ENCODE assay signal across 8 mouse cellular contexts in genomic region chr11:97949703-97950475, GRCm38 (mm10). TPM values are rescaled to one million over a fixed set of nuclear protein-coding genes. Genes with fewer than 3 reads are reported as not detected.
DNase-seq lines count a peak whose midpoint lies in the region; ATAC-seq lines count a peak whose summit lies in the region.

No protein-coding gene starts in this region.

- 0 out of 2 replicates have a peak overlapping the region, but pooled peaks have one; percentile 34 for H3K27ac ChIP-seq in neural tube, embryonic 15.5 days (replicated peaks)
- H3K27ac ChIP-seq in kidney, embryonic 14.5 days (ENCODE audit: low read depth, low read length) = no peak overlapping the region

- intact Hi-C loops in heart, postnatal 25 days (cut with DNase I) = no loop called here

- no peak overlapping the region for H3K9ac ChIP-seq in neural tube, embryonic 15.5 days (replicated peaks)
- no peak overlapping the region for H3K9ac ChIP-seq in kidney, embryonic 14.5 days (ENCODE audit: low read depth, low read length)

- H3K4me1 ChIP-seq in neural tube, embryonic 15.5 days = peaks cover 12% of the 10 kb centered on the region
- 0 out of 2 replicates have a peak, but pooled peaks cover 8% of the 10 kb centered on the region for H3K4me1 ChIP-seq in kidney, embryonic 14.5 days (ENCODE audit: control insufficient read depth, insufficient read depth, low read length)

- H3K36me3 ChIP-seq in neural tube, embryonic 15.5 days = no peaks in the 10 kb centered on the region
- H3K36me3 ChIP-seq in kidney, embryonic 14.5 days (ENCODE audit: control insufficient read depth, insufficient read depth, low read length) = no peaks in the 10 kb centered on the region

- no peaks in the 10 kb centered on the region for H3K27me3 ChIP-seq in neural tube, embryonic 15.5 days (replicated peaks)
- no peaks in the 10 kb centered on the region for H3K27me3 ChIP-seq in kidney, embryonic 14.5 days (ENCODE audit: control insufficient read depth, insufficient read depth, low read length)

- peak overlapping the region; percentile 11; the same call in 1 of the 2 replicates for H3K4me2 ChIP-seq in neural tube, embryonic 15.5 days
- no peak overlapping the region for H3K4me2 ChIP-seq in kidney, embryonic 14.5 days (replicated peaks; ENCODE audit: low read depth, low read length)

- no peaks in the 10 kb centered on the region for H3K9me3 ChIP-seq in neural tube, embryonic 15.5 days (replicated peaks)
- H3K9me3 ChIP-seq in kidney, embryonic 14.5 days (ENCODE audit: control insufficient read depth, low read length) = no peaks in the 10 kb centered on the region

- no peak overlapping the region for H3K4me3 ChIP-seq in neural tube, embryonic 15.5 days (replicated peaks)
- no peak overlapping the region for H3K4me3 ChIP-seq in kidney, embryonic 14.5 days (ENCODE audit: low read length)

- 29% methylated on average over 20 of the region's 20 CpGs for WGBS in neural tube, embryonic 15.5 days
- WGBS in kidney, embryonic 14.5 days = 58% methylated on average over 20 of the region's 20 CpGs

- peak; percentile 54 for DNase-seq in spleen, adult 12 weeks (ENCODE audit: low spot score)
- no peak for DNase-seq in spleen, postnatal 14 days (ENCODE audit: low spot score in 2 of 2)
- DNase-seq in c-Kit-positive CD71-positive TER-119-positive erythroid progenitor cells, embryonic 14.5 days (ENCODE audit: low spot score) = peak; percentile 66
- no peak for DNase-seq in right cerebral cortex, adult 2 months (ENCODE audit: low spot score in 2 of 2)
- DNase-seq in heart, postnatal 25 days (ENCODE audit: low spot score) = no peak

- peak; percentile 37 for ATAC-seq in inflammation-experienced regulatory T-cells, adult 6 months
- 0 out of 2 replicates have a peak, but pooled peaks have one; percentile 66 for ATAC-seq in neural tube, embryonic 15.5 days (ENCODE audit: low FRiP score)
- no peak for ATAC-seq in kidney, embryonic 14.5 days (ENCODE audit: low FRiP score, low TSS enrichment)

RNA-seq across cellular contexts. Expression of gene Plxdc1, which starts 36.4 kb away (rescaled TPM):
- polyA plus RNA-seq in inflammation-experienced regulatory T-cells, adult 6 months (2017; shearing (Covaris generic)) = 1 to 10 TPM; 1.1 to 8.5 (median 2.2) TPM
- 1.1 and 1.8 TPM in 2 replicates for polyA plus RNA-seq in neural tube, embryonic 15.5 days (2015; fragmentation: Nextera tagmentation; extraction: Ambion mirVana)
- 0.69 and 1.7 TPM in 2 replicates for polyA plus RNA-seq in kidney, embryonic 14.5 days (2014; fragmentation: Nextera tagmentation; extraction: Ambion mirVana)
- 1 to 10 TPM; 5.4 to 6.0 TPM for total RNA-seq in heart, postnatal 25 days (2021)

RNA-seq across cellular contexts. Expression of gene Arl5c, which starts 46.1 kb away (rescaled TPM):
- polyA plus RNA-seq in inflammation-experienced regulatory T-cells, adult 6 months (2017; shearing (Covaris generic)) = 10 to 100 TPM; 43.8 to 60.5 (median 53.2) TPM
- polyA plus RNA-seq in neural tube, embryonic 15.5 days (2015; fragmentation: Nextera tagmentation; extraction: Ambion mirVana) = 11.8 and 14.0 TPM in 2 replicates
- 9.3 and 16.2 TPM in 2 replicates for polyA plus RNA-seq in kidney, embryonic 14.5 days (2014; fragmentation: Nextera tagmentation; extraction: Ambion mirVana)
- under 1 TPM; 0.57 to 0.92 TPM for total RNA-seq in heart, postnatal 25 days (2021)

Comparison
In these comparisons a context has a peak if more than half of its experiments do, and no peak if none do; other contexts are left out.
1. DNase-seq: peak in spleen, adult 12 weeks (single experiment) and c-Kit-positive CD71-positive TER-119-positive erythroid progenitor cells, embryonic 14.5 days (single experiment); none in spleen, postnatal 14 days (0 of 2), right cerebral cortex, adult 2 months (0 of 2) and heart, postnatal 25 days (single experiment).